Mouse (Mus musculus) urinary bladder, postnatal 4 days (tissue): Measurements from ENCODE around the gene Fbxo24.
"Not testable (repeated sequence)": the region's sequence is repeated elsewhere in the genome, so short reads cannot be mapped to it uniquely, and the experiment has no call there.

Experiments
- DNase-seq, 2 experiments: peaks; one replicate each; pipeline ENCODE4 v3.0.0; 2021 to 2022; ENCODE audit warnings: low spot score in 2 of 2

The Fbxo24 gene

GRCm38 (mm10) chr5:137642886-137643285, 14.1 kb upstream of the Fbxo24 start:
- DNase-seq: peak in 1 of 2 experiments; percentile 16

DNA sequence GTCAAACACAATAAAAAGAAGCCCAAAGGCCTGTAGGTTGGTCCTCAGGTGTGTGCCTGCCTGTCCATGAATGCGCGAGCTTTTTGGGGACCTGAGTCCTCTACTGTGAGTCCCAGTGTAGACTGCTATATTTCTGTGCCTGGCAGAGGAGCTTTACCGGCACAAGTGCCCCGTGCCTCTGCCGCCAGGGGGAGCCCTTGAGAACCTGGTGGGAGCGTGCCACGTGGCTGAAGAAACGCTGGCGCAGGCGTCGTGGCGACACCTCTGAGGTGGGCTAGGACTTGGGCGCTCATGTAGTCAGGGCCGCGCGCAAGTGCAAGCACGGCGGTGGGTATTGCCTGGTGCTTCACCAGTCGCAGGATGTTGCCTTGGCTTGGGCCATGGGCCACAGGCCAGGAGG, 12.3 kb upstream of the Fbxo24 start, which contains the start of gene Sap25:
Gene Sap25, plus strand, starts transcription at position 281 of the 400 bp plus-strand sequence.
- DNase-seq: peak in 1 of 2 experiments; percentile 23

DNA sequence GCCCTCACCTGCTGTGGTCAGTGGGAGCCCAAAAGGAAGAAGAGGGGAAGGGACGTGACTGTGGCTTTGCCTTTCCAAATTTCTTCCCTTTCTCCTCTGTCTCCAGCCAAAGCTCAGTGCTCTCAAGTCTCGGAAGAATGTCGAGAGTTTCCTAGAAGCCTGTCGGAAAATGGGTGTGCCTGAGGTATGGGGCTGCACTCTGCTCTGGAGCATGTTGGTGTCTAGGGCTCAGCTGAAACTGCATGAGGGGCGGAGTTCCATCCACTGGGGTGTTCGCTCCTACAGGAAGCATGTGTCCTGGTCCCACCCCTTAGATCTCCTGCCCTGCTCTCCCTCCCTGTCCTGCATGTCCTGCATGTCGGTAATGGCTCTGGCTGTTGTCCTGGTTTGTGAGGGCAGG, 10.7 kb upstream of the Fbxo24 start:
- DNase-seq: no peak

- peak in 1 of 2 experiments; percentile 17 for DNase-seq
Observed at GRCm38 (mm10) chr5:137633397-137634084, 4.7 kb upstream of the Fbxo24 start.

GRCm38 (mm10) chr5:137631591-137631990, 2.8 kb upstream of the Fbxo24 start:
- no peak for DNase-seq

DNA sequence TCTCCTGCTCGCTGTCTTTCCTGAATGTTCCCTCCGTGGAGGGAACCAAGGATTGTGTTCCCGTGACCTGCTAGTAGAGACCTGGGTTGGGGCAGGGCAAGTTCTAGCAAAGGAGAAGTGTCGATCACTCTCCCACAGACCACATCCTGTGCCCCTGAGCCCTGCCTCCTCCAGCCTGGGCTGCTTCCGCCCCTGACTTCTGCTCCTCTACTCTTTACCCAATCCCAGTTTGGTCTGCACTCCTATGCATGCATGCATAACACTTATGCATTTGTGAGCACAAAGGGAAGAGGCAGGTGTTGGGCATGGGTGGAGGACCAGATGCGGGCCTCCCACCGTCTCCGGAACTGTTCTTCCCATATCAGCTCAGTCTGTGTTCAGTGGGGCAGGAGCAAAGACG, 2.4 kb upstream of the Fbxo24 start:
- DNase-seq: no peak

DNA sequence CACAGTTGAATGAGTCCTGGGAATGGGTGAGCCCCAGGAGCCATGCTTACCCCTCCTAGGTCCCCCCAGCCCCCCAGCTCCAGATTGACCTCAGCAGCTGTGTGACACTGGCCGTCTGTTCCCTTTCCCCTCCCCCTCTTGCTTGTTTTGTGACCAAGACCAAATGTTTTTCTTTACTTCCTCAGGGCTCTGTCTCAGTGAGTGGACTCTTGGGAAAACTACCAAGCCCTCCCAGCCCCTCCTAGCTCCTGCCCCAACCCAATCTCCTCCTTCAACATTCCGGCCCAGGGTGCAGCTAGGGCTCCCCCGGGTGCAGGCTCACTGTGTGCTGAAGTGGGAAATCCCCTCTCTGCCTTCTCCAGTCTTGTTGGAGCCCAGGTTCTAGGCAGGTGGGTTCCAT, 1.8 kb upstream of the Fbxo24 start:
- DNase-seq: no peak

GRCm38 (mm10) chr5:137629906-137630545, 1.2 kb upstream of the Fbxo24 start:
- no peak for DNase-seq

- peak in 1 of 2 experiments; percentile 62 for DNase-seq
Observed at GRCm38 (mm10) chr5:137629306-137629721, 512 bp upstream of the Fbxo24 start.

DNA sequence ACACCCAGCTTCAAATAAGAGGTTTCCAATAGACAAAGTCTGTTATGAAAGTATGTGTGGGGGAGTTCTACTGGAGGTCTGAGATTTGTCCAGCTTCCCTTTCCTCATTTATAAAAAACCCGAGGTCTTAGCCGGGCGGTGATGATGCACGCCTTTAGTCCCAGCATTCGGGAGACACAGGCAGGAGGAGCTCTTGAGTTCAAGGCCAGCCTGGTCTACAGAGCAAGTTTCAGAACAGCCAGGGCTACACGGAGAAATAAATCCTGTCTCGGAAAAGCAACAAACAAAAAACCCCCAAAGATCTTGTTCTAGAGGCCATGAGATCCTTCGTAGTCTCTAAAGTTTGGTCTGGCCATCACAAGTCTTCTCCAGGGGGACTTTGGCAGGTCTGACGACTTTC, 811 bp downstream of the Fbxo24 start:
- no peak for DNase-seq

DNA sequence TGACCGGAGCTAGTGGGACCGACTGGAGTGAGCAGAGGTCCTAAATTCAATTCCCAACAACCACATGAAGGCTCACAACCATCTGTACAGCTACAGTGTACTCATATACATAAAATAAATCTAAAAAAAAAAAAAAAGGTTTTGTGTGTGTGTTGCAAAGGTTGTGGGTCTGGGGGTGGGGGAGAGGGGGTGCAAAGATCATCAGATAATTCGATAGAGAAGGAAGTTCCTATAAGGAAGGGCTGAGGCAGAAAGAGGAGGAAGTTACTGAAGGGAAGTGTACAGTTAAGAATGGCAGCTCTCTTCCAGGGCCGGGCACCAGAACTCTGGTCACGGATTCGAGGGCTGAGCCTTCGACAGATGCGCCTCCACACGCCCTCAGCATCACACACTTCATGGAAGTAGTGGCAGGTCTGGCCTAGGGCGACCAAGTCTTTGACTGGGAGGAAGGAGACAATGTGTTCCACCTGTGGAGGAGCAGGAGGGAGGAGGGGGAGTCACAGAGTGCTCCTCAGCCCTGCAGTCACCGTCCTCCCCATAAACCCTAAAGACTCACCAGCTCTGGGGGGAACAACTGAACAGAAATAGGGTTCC, 4.8 kb downstream of the Fbxo24 start:
- DNase-seq: no peak

DNA sequence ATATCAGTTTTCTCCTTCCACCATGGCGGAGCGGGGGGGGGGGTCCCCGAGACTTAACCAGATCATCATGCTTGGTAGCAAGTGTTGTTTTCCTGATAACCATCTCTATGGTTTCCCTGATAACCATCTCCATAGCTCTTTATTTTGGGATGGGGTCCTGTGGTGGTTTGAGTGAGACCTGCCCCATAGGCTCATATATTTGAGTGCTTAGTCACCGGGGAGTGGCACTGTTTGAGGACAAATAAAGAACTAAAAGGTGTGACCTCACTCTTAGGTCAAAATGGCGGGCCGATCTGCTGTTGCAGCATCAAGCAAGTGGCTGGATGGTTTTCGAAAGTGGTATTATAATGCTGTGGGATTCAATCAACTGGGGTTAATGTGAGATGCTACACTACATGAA, 13.5 kb downstream of the Fbxo24 start:
- DNase-seq: no peak

- not testable (repeated sequence) for DNase-seq
Observed at GRCm38 (mm10) chr5:137614921-137615320, 13.9 kb downstream of the Fbxo24 start.

- DNase-seq: peak in 1 of 2 experiments; percentile 73
Observed at GRCm38 (mm10) chr5:137613550-137613949, 15.3 kb downstream of the Fbxo24 start, which contains the start of gene Pcolce. Gene Pcolce (minus strand): TSS chr5:137613784.

- no peak for DNase-seq
Observed at GRCm38 (mm10) chr5:137613076-137613475, 15.7 kb downstream of the Fbxo24 start.

- DNase-seq: peak; percentile 74 to 80
Observed at GRCm38 (mm10) chr5:137611245-137611602, 17.6 kb downstream of the Fbxo24 start.

DNA sequence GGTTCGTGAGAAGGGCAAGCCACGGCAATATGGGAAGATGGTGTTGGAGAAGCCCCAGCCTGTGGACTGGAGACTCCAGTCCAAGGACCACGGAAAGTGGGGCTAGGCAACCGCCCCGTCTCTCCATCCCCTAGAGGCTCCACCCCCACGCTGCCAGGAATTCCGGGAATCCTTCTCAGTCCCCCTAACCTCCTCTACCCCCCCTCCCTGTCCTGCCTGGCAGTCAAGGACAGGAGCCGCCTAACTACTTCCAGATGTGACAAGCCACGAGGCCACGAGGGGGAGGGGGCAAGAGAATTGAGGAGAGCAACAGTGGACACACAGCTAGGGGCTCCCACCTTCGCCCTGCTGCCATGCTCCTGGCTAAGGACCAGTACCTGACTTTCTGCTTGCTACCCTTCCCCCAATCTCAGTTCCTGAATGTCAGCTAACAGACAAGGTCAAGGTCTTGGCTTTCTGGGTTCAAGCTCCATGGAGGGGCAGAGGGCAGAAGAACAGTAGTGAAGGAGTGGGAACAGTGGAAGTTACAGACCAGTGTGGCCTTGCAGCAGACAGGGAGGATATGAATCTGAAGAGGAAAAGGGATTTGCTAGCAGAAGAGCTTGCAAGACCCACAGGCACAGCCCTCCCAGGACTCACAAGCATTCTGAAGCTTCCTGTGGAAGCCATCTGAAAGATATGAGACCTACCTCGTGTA, 18.1 kb downstream of the Fbxo24 start:
- peak; percentile 78 to 82 for DNase-seq

GRCm38 (mm10) chr5:137610056-137610455, 18.7 kb downstream of the Fbxo24 start:
- no peak for DNase-seq

DNA sequence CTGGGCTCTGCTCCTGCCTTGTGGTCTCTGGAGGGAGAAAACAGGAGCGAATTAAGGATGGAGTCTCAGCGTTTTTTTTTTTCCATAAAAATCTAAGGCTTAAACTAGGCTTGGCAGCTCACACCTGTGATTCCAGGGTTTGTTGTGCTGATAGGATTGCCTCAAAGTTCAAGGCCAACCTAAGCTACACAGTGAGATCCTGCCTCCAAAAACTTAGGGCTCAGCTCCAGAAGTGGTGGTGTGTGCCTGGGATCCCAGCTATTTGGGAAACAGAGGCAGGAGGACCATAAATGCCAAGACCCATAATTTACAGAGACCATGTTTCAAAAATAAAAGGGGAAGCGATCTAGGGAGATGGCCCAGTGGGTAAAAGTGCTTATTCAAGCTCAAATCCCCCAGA, 19.5 kb downstream of the Fbxo24 start:
- no peak for DNase-seq

GRCm38 (mm10) chr5:137608654-137609190, 20.1 kb downstream of the Fbxo24 start:
- DNase-seq: no peak

- no peak for DNase-seq
Observed at GRCm38 (mm10) chr5:137607860-137608653, 20.7 kb downstream of the Fbxo24 start.
